Mouse (Mus musculus): ENCODE measurements around the gene Pdilt.

DNA sequence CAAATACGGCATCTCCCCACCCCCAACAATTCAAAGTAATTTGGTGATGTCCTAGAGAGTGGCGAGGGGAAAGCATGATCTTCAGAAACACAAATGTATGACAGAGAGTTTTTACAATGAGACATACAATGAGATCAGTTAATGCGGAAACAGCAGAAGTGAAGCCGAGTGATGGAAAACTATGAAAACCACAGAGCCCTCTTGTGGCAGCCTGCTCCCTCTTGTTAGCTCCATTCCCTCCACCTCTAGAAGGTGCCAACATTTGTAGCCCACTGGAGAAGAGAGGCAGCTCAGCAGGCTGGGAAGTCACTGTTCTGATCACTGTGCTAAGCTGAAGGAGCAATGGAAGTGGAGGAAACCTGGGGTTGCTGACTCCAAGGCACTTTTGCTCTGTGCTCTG, 79.4 kb downstream of the Pdilt start:
- TF ChIP-seq CTCF (IDR thresholded peaks at IDR 0.05; ENCODE audit: low read depth), result no peak
- no peak for TF ChIP-seq EP300 (IDR thresholded peaks at IDR 0.05; ENCODE audit: low read depth)
